Mouse (Mus musculus) limb, embryonic 11.5 days (tissue): ENCODE data around the gene Coq2. TPM values are rescaled to one million over a fixed set of nuclear protein-coding genes. Genes with fewer than 3 reads are reported as not detected.

Experiments used
- ATAC-seq: fragments of 200-750 bp; cut with Nextera tagmentation; 2 replicates; pipeline ENCODE4 v1.8.0; 2017; ENCODE audit warnings: low read depth; ENCODE audit not compliant: insufficient number of reproducible peaks, low FRiP score, low TSS enrichment
- DNase-seq: peaks from one replicate; pipeline ENCODE4 v3.0.0-alpha.2; 2015; ENCODE audit warnings: low spot score
- H3K27ac ChIP-seq: fragments of 300-500 bp; sonication (generic); replicated peaks from 2 replicates; pipeline ENCODE4 v1.5.1; 2014; ENCODE audit warnings: low read depth, mild to moderate bottlenecking, low read length
- H3K27me3 ChIP-seq: fragments of 300-500 bp; sonication (generic); 2 replicates; pipeline ENCODE4 v1.6.1; 2014; ENCODE audit warnings: mild to moderate bottlenecking, low read length, mixed read lengths; ENCODE audit not compliant: control insufficient read depth, insufficient read depth
- H3K36me3 ChIP-seq: fragments of 300-500 bp; sonication (generic); 2 replicates; pipeline ENCODE4 v1.6.1; 2014; ENCODE audit warnings: mild to moderate bottlenecking, low read length, moderate library complexity, mixed read lengths; ENCODE audit not compliant: control insufficient read depth, insufficient read depth
- H3K4me1 ChIP-seq: fragments of 300-500 bp; sonication (generic); 2 replicates; pipeline ENCODE4 v1.6.1; 2014; ENCODE audit warnings: low read length, mixed read lengths; ENCODE audit not compliant: control insufficient read depth, insufficient read depth
- H3K4me2 ChIP-seq: fragments of 300-500 bp; sonication (generic); 2 replicates; pipeline ENCODE4 v1.6.1; 2014; ENCODE audit warnings: low read depth, mild to moderate bottlenecking, moderate library complexity; ENCODE audit not compliant: severe bottlenecking
- H3K4me3 ChIP-seq: fragments of 300-500 bp; sonication (generic); 2 replicates; pipeline ENCODE4 v1.5.1; 2014; ENCODE audit warnings: low read depth, low read length
- H3K9ac ChIP-seq: fragments of 300-500 bp; sonication (generic); 2 replicates; pipeline ENCODE4 v1.6.1; 2014; ENCODE audit warnings: mild to moderate bottlenecking, low read length
- H3K9me3 ChIP-seq: fragments of 300-500 bp; sonication (generic); 2 replicates; pipeline ENCODE4 v1.6.1; 2016; ENCODE audit warnings: low read length; ENCODE audit not compliant: control insufficient read depth
- WGBS: fragments of 180-500 bp; shearing (Covaris S2); extraction: QIAGEN DNeasy Blood & Tissue Kit; methylation state at CpG from one replicate; pipeline ENCODE4 v1.1.7; 2014; 5-methylcytosine and 5-hydroxymethylcytosine counted together
- polyA plus RNA-seq: library from polyadenylated mRNA; unstranded; fragments of >200 nt; fragmentation: Nextera tagmentation; extraction: Ambion mirVana; gene quantifications from 2 replicates; pipeline ENCODE4 v1.2.1, GENCODE M21; 2014

Coq2 gene
- polyA plus RNA-seq, 1 experiment from 2014 or later: 62.4 TPM

DNA sequence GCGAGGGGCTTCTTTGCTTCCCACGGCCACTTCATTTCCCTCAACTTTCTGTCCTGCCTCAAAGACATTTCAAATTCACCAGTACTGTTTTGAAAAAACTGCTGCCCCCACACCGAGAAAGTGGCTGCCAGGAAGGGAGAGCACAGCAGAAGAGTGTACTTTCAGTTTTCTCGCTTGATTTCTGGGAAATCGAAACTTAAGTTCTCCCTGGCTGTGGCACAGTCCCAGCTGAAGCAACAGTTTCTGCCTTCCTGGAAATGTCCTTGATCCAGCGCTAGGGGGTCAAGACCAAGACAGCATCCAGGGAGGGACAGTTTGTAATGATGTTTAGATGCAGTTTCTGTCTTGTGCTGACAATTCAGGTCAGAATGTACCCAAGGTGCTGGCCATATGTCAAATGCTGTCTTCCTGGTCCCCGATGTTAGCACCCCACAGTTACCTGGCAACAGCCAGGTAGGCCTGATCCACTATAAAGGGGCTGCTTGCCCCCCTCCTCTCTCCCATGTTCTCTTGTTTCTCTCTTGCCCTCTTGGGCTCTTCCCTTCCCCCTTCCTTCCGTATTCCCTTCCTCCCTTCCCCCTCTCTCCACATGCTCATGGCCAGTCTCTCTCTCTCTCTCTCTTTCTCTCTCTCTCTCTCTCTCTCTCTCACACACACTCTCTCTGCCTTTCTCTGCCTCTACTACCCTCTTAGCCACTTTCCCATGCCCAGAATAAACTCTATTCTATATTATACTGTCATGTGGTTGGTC is 38.0 kb downstream of the Coq2 start:
- Histone ChIP-seq H3K27me3 (no peaks in the 10 kb centered on the region), H3K27ac (no peak overlapping the region), H3K4me1 (no peaks in the 10 kb centered on the region), H3K9me3 (no peaks in the 10 kb centered on the region), H3K9ac (no peak overlapping the region), H3K36me3 (no peaks in the 10 kb centered on the region), H3K4me2 (no peak overlapping the region), H3K4me3 (no peak overlapping the region)
- ATAC-seq (no peak), DNase-seq (no peak)
- 80% methylated on average over 8 of the region's 8 CpGs for WGBS

DNA sequence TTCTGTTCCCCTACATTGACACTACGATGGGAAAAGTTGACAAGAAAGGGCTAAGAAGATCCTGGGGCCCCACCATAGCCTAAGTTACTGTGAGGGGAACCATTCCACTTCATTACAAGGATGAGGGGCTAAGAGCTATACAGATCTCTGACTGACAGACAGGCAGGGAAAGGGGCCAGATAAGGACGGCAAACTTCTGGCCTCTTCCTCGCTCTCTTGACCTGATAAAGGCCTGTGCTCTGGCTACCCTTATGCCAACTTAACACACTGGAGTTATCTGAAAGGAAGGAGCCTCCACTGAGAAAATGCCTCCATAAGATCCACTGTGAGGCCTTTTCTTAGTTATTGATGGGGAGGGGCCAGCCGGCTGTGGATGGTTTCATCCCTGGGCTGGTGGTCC is 39.0 kb downstream of the Coq2 start:
- ATAC-seq: no peak
- DNase-seq: no peak
- Histone ChIP-seq H3K27ac (no peak overlapping the region), H3K27me3 (no peaks in the 10 kb centered on the region), H3K4me2 (no peak overlapping the region), H3K4me3 (no peak overlapping the region), H3K9ac (no peak overlapping the region), H3K9me3 (no peaks in the 10 kb centered on the region), H3K36me3 (no peaks in the 10 kb centered on the region), H3K4me1 (no peaks in the 10 kb centered on the region)
- 91% methylated on average over 4 of the region's 4 CpGs for WGBS

DNA sequence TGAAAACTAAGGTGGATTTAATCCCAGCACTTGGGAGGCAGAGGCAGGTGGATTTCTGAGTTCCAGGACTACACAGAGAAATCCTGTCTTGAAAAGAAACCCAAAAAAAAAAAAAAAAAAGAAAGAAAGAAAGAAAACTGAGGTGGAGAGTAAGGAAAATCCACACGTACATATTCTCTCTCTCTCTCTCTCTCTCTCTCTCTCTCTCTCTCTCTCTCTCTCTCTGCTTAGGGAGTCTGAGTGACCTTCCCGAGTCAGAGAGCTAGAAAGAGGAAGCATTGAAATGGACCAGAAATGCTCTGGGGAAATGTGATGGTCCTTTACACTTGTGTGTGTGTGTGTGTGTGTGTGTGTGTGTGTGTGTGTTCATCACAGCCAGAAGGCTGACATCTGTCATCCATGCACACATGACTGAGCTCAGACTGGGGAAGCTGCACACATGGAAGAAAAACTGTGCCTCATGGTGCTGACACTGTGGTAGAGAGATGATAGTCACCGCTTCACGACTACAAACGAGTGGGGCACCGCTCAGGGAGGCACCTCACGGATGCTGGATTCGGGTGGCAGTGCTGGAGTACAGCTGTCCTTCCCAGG is 40.0 kb downstream of the Coq2 start:
- Histone ChIP-seq H3K4me1 (no peaks in the 10 kb centered on the region), H3K4me2 (no peak overlapping the region), H3K27ac (no peak overlapping the region), H3K36me3 (no peaks in the 10 kb centered on the region), H3K9me3 (no peaks in the 10 kb centered on the region), H3K9ac (no peak overlapping the region), H3K27me3 (no peaks in the 10 kb centered on the region), H3K4me3 (no peak overlapping the region)
- DNase-seq (no peak), ATAC-seq (no peak)
- WGBS: 85% methylated on average over 8 of the region's 8 CpGs

DNA sequence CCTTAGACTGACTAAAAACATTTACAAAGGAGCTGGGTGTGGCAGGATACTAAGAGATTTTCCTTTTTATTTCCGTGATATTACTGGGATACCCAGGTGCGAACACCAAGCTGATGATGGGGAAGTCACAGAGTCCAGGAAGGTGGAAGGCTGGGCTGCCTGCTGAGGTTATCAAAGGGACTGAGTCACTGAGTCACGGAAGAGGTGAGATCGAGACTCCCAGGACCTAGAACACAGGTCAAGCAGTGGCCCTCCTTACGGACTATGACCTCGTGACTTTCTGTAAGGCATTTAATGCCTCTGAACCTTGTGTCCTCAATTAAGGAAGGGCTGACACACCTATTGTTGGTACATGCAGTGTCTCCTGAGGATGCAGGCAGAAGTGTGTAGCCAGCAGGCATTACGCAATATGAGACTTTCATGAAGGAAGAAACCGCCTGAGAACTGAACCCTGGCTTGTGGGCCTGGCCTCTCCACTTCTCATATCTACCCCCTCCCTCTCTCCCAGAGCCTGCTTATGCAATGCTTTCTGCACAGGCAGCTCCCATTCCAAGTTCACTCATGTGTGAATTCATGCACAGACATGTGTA is 42.3 kb downstream of the Coq2 start:
- Histone ChIP-seq H3K9ac (no peak overlapping the region), H3K9me3 (no peaks in the 10 kb centered on the region), H3K36me3 (no peaks in the 10 kb centered on the region), H3K27ac (no peak overlapping the region), H3K4me1 (no peaks in the 10 kb centered on the region), H3K27me3 (no peaks in the 10 kb centered on the region), H3K4me2 (no peak overlapping the region), H3K4me3 (no peak overlapping the region)
- 87% methylated on average over 8 of the region's 8 CpGs for WGBS
- DNase-seq: no peak
- ATAC-seq: no peak

DNA sequence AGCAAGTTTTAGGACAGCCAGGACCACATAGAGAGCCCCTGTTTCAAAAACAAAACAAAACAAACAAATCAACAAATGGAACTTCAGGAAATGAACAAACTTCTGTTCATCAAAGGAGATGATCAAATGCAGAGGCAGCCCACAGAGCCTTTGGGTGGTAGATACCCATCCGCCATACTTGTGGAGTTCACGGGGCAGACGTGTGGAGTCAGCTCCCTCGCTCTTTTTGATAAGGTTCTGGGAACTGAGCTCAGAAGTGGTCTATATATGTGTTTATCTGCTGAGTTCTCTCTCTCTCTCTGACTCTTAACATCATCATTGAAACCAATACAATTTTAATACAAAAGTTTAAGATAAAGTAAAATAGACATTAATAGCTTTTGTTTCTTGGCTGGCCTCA is 46.1 kb downstream of the Coq2 start:
- no peak for DNase-seq
- Histone ChIP-seq H3K4me2 (no peak overlapping the region), H3K9ac (no peak overlapping the region), H3K27ac (no peak overlapping the region), H3K9me3 (no peaks in the 10 kb centered on the region), H3K4me3 (no peak overlapping the region), H3K27me3 (no peaks in the 10 kb centered on the region), H3K36me3 (no peaks in the 10 kb centered on the region), H3K4me1 (no peaks in the 10 kb centered on the region)
- 98% methylated on average over 4 of the region's 4 CpGs for WGBS
- ATAC-seq: no peak

DNA sequence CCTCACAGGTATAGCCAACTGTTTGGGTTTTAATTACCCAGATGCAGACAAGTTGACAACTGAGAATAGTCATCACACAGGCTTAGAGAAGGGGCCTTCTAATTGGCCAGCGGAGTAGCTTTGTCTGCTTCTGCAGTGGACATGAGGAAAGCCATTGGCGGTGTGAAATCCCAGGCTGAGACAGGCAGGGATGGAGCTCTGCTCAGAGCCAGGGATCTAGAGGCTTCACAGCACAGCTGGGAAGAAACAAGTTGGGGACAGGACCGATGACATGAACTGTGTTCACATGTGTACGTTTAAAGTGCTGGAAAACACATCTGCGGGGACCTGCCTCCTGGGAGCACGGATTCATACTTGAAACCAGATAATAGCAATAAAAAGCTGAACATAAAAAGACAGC is 48.4 kb downstream of the Coq2 start:
- Histone ChIP-seq H3K27me3 (no peaks in the 10 kb centered on the region), H3K4me1 (no peaks in the 10 kb centered on the region), H3K36me3 (no peaks in the 10 kb centered on the region), H3K9me3 (no peaks in the 10 kb centered on the region), H3K4me3 (no peak overlapping the region), H3K27ac (no peak overlapping the region), H3K9ac (no peak overlapping the region), H3K4me2 (no peak overlapping the region)
- no peak for ATAC-seq
- no peak for DNase-seq
- WGBS: 77% methylated on average over 6 of the region's 6 CpGs

DNA sequence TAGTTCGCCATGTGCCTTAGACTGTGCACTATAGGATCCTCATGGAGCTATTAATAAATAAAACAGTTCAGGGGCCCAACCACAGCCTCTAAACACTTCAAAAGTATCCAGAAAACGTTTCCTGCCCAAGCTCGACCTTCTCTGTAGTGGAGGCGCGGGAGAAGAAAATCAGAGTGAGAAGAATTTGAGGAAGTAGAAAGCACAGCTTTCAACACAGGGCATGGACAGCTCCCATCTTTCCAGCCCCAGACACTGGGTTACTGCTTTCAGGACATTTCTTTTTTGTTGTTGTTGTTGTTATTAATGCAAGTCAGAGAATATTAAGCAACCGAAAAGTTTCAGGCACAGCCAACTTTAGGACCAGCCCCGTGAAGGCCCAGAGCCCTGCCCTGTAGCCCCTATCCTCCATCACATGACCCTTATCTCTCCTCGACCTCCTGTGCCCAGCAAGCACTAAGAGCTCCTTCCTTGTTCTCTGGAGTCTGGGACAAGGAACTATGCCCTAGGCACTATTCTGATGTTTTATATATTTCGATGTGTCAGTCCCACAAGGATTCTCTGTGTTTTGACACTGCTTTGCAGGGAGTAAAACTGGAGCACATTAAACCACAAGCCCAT is 50.1 kb downstream of the Coq2 start:
- no peaks in the 10 kb centered on the region for H3K4me1 ChIP-seq
- H3K9ac ChIP-seq: no peak overlapping the region
- H3K27me3 ChIP-seq: no peaks in the 10 kb centered on the region
- no peaks in the 10 kb centered on the region for H3K36me3 ChIP-seq
- H3K4me3 ChIP-seq: no peak overlapping the region
- H3K9me3 ChIP-seq: no peaks in the 10 kb centered on the region
- ATAC-seq: no peak
- 80% methylated on average over 9 of the region's 9 CpGs for WGBS
- DNase-seq: no peak
- H3K27ac ChIP-seq: no peak overlapping the region
- H3K4me2 ChIP-seq: no peak overlapping the region

DNA sequence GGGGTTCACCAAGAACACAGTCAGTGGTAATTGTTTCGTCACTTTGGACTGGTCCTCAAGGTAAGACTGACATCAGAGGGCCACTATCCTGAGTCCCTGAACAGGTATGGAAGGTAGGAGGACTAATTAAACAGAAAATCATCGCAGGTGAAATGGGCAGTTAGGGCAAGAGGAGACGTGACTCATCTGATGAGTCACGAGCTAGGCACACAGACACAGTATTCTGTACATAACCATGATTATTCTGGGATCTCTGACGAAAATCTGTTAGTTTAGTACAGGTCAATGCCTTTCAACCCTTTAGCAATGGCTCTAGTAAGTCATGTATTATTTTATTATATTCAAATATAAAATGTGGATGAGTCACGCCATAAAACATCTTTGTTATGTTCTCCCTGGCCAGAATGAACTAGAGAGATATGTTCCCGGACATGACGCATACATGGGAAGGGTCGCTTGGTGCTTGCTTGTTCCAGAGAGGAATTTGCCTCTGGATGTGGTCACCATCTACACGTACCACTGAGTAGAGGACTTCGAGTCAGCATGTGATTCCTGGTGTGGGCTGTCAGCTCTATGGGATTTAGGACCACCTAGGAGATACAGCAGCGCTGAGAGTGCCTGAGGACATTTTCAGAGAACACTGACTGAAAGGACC is 52.3 kb downstream of the Coq2 start:
- ATAC-seq: no peak
- H3K27ac ChIP-seq: no peak overlapping the region
- DNase-seq: no peak

More for the DNA sequence above, 52.3 kb downstream of the Coq2 start:
- no peak overlapping the region for H3K9ac ChIP-seq
- H3K4me2 ChIP-seq: no peak overlapping the region
- H3K27me3 ChIP-seq: no peaks in the 10 kb centered on the region
- H3K9me3 ChIP-seq: no peaks in the 10 kb centered on the region
- H3K36me3 ChIP-seq: no peaks in the 10 kb centered on the region
- no peaks in the 10 kb centered on the region for H3K4me1 ChIP-seq
- H3K4me3 ChIP-seq: no peak overlapping the region
- 90% methylated on average over 12 of the region's 12 CpGs for WGBS
